ENCODE assay signal across 8 mouse cellular contexts in the genomic region with DNA sequence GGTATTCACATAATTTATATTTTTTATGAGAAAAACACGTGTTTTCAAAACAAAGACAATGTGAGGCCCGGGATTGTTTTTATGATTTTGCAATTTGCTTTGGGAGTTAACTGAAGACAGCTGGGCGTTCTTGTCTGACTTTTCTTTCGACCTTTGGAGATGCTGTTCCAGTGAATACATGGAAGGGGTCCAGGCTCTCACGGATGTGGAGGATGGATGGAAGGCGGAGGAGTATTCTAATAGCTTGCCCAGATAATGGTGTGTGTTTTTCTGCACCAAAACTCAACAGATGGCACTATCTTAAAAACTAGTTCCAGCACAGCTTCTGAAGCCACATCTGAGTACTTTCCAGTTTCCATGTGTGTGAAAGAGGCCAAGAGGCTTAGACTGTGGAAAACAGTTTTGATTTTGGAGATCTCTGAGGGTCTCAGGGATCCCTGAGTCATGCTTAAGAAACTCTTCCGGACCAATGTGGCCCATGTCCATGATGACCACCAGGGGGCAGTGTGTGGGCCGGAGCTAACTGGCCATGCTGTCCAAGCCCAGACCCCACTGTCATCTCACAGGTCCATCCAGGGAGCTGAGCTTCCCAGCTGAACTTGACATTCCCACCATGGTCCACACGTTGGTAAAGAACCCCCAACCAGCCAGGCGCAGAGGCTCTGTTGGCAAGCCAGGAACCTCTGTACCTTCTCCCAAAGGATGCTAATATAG. TPM values are rescaled to one million over a fixed set of nuclear protein-coding genes. Genes with fewer than 3 reads are reported as not detected.
DNase-seq lines count a peak whose midpoint lies in the region; ATAC-seq and TF ChIP-seq lines count a peak whose summit lies in the region.

No protein-coding gene starts in this region.

- H3K36me3 ChIP-seq in forebrain, embryonic 11.5 days (ENCODE audit: control insufficient read depth, insufficient read depth, low read length), result no peaks in the 10 kb centered on the region
- H3K36me3 ChIP-seq in forebrain, embryonic 12.5 days (replicated peaks), result no peaks in the 10 kb centered on the region
- H3K36me3 ChIP-seq in midbrain, postnatal 0 days (ENCODE audit: insufficient read depth, low read length), result peaks cover 2% of the 10 kb centered on the region; the same call in 1 of the 2 replicates

- TF ChIP-seq CTCF in midbrain, postnatal 0 days (IDR thresholded peaks at IDR 0.05), result peak; percentile 76

- ATAC-seq in forebrain, embryonic 11.5 days (replicated peaks; ENCODE audit: low FRiP score), result no peak
- ATAC-seq in forebrain, embryonic 12.5 days (ENCODE audit: low FRiP score), result no peak
- ATAC-seq in granulocyte monocyte progenitor cell, adult 5-6 weeks (replicated peaks; ENCODE audit: poor library complexity, severe bottlenecking), result peak; percentile 70
- no peak for ATAC-seq in midbrain, postnatal 0 days (ENCODE audit: low FRiP score)

- H3K27me3 ChIP-seq in forebrain, embryonic 11.5 days (ENCODE audit: control insufficient read depth, insufficient read depth, low read length), result no peaks in the 10 kb centered on the region
- 0 out of 2 replicates have a peak, but pooled peaks cover 6% of the 10 kb centered on the region for H3K27me3 ChIP-seq in forebrain, embryonic 12.5 days
- no peaks in the 10 kb centered on the region for H3K27me3 ChIP-seq in midbrain, postnatal 0 days (ENCODE audit: insufficient read depth, low read length)

- no peak overlapping the region for H3K27ac ChIP-seq in forebrain, embryonic 11.5 days (ENCODE audit: low read depth, low read length)
- H3K27ac ChIP-seq in forebrain, embryonic 12.5 days, result no peak overlapping the region
- no peak overlapping the region for H3K27ac ChIP-seq in midbrain, postnatal 0 days (ENCODE audit: low read depth, low read length)

- H3K9me3 ChIP-seq in forebrain, embryonic 11.5 days (ENCODE audit: control insufficient read depth, low read length), result no peaks in the 10 kb centered on the region
- H3K9me3 ChIP-seq in forebrain, embryonic 12.5 days, result no peaks in the 10 kb centered on the region
- H3K9me3 ChIP-seq in midbrain, postnatal 0 days (ENCODE audit: low read length), result no peaks in the 10 kb centered on the region

- H3K9ac ChIP-seq in forebrain, embryonic 11.5 days (ENCODE audit: low read length), result no peak overlapping the region
- no peak overlapping the region; the same call in 1 of the 2 replicates for H3K9ac ChIP-seq in forebrain, embryonic 12.5 days
- H3K9ac ChIP-seq in midbrain, postnatal 0 days (replicated peaks; ENCODE audit: low read length, poor library complexity, severe bottlenecking), result no peak overlapping the region

- no peaks in the 10 kb centered on the region for H3K4me1 ChIP-seq in forebrain, embryonic 11.5 days (replicated peaks; ENCODE audit: control insufficient read depth, insufficient read depth, low read length)
- H3K4me1 ChIP-seq in forebrain, embryonic 12.5 days, result no peaks in the 10 kb centered on the region
- no peaks in the 10 kb centered on the region for H3K4me1 ChIP-seq in midbrain, postnatal 0 days (ENCODE audit: insufficient read depth, low read length)

- H3K4me3 ChIP-seq in forebrain, embryonic 11.5 days (ENCODE audit: low read depth, low read length), result no peak overlapping the region
- H3K4me3 ChIP-seq in forebrain, embryonic 12.5 days (replicated peaks), result no peak overlapping the region
- no peak overlapping the region for H3K4me3 ChIP-seq in midbrain, postnatal 0 days (ENCODE audit: low read depth, low read length)

- 58% methylated on average over 10 of the region's 10 CpGs for WGBS in forebrain, embryonic 11.5 days
- 55% methylated on average over 10 of the region's 10 CpGs for WGBS in forebrain, embryonic 12.5 days
- 57% methylated on average over 10 of the region's 10 CpGs for WGBS in midbrain, postnatal 0 days

- no peak overlapping the region for H3K4me2 ChIP-seq in forebrain, embryonic 11.5 days (ENCODE audit: low read depth, low read length, severe bottlenecking)
- H3K4me2 ChIP-seq in forebrain, embryonic 12.5 days, result no peak overlapping the region
- no peak overlapping the region for H3K4me2 ChIP-seq in midbrain, postnatal 0 days (ENCODE audit: low read depth, low read length, poor library complexity, severe bottlenecking)

- peak; percentile 85 for DNase-seq in forebrain, embryonic 11.5 days (ENCODE audit: low spot score)
- DNase-seq in ES-CJ7 (ENCODE audit: low read depth, low spot score), result peak; percentile 75
- DNase-seq in cerebellum, adult 9-10 months, result peak; percentile 42
- peak; percentile 47 for DNase-seq in layer of hippocampus, adult 11-12 months (ENCODE audit: low spot score)
- peak; percentile 51 for DNase-seq in midbrain, postnatal 0 days (ENCODE audit: low spot score)
- peak; percentile 40 for DNase-seq in testis, postnatal 14 days (ENCODE audit: low spot score)

RNA-seq across cellular contexts. Expression of gene Rph3al, which starts 25.1 kb away (rescaled TPM):
- polyA plus RNA-seq in forebrain, embryonic 11.5 days (2014; fragmentation: Nextera tagmentation; extraction: Ambion mirVana), result 1.1 and 2.5 TPM in 2 replicates
- 1.1 and 1.7 TPM in 2 replicates for polyA plus RNA-seq in forebrain, embryonic 12.5 days (2016; fragmentation: Nextera tagmentation; extraction: Ambion mirVana)
- total RNA-seq in granulocyte monocyte progenitor cell, adult 5-6 weeks (2014; fragmentation: Nextera tagmentation), result 0.28 TPM in 1 of 2 replicates, not detected in the other
- not detected in 2 replicates for total RNA-seq in granulocyte monocyte progenitor cell, adult 5-6 weeks (2017)
- total RNA-seq in midbrain, postnatal 0 days (2014; rRNA removed), result 3.4 and 4.0 TPM in 2 replicates
- polyA plus RNA-seq in midbrain, postnatal 0 days (2015; fragmentation: Nextera tagmentation; extraction: Ambion mirVana), result 3.0 and 3.1 TPM in 2 replicates
